Mouse (Mus musculus): ENCODE measurements around the gene Hoxd9. TPM values are rescaled to one million over a fixed set of nuclear protein-coding genes. Genes with fewer than 3 reads are reported as not detected.
A peak's percentile ranks its signal among the peaks of the same experiment; 100 is the strongest.

Gene Hoxd9
- polyA plus RNA-seq, 1 experiment from 2014 or later, result 42.7 TPM

DNA sequence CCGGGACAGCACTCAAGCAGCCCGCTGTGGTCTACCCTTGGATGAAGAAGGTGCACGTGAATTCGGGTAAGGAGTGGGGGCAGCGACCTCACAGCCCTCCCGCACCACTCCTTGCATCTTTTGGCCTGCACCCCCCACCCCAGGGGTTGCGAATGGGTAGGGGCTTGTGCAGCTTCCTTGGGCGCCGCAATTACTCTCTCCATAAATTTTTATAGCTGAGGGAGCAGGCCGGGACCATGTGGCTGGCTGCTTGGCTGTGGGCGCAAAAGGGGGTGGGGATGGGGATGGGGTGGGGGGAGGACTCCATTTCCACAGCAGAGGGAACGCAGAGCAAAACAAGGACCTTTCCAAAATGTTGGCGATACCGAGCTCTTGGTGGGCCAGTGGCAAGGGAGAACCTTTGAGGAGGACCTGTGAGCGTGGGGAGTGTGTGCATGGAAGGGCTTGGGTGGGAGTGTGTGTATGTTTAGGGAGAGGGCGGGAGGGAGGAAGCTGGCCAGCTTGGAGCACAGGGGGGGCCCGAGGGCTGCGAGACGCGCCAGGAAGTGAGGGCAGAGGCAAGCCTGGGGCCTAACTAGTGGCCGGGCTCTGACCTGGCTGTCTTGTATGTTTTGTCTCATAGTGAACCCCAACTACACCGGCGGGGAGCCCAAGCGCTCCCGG is 30.2 kb downstream of the Hoxd9 start:
- Histone ChIP-seq H3K4me2 (peak overlapping the region; percentile 74), H3K9me3 (no peaks in the 10 kb centered on the region), H3K9ac (peak overlapping the region; percentile 80), H3K36me3 (peaks cover 63% of the 10 kb centered on the region), H3K27ac (replicated peaks) (peak overlapping the region; percentile 93), H3K27me3 (no peaks in the 10 kb centered on the region), H3K4me3 (peak overlapping the region; percentile 46), H3K4me1 (replicated peaks) (peaks cover 98% of the 10 kb centered on the region)
- ATAC-seq (ENCODE audit: low read depth), result peak; percentile 62
- 2% methylated on average over 24 of the region's 25 CpGs for WGBS

DNA sequence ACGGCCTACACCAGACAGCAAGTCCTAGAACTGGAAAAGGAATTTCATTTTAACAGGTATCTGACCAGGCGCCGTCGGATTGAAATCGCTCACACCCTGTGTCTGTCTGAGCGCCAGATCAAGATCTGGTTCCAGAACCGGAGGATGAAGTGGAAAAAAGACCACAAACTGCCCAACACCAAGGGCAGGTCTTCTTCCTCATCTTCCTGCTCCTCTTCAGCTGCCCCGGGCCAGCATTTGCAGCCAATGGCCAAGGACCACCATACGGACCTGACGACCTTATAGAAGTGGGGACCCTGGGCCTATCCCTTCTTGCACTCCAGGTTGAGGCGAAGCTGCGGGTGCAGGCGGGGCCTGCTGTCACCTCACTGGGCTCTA is 30.8 kb downstream of the Hoxd9 start:
- Histone ChIP-seq H3K4me2 (peak overlapping the region; percentile 74), H3K36me3 (peaks cover 58% of the 10 kb centered on the region), H3K9me3 (no peaks in the 10 kb centered on the region), H3K27me3 (no peaks in the 10 kb centered on the region), H3K4me1 (replicated peaks) (peaks cover 98% of the 10 kb centered on the region), H3K4me3 (peak overlapping the region; percentile 46), H3K9ac (peak overlapping the region; percentile 80), H3K27ac (replicated peaks) (peak overlapping the region; percentile 93)
- ATAC-seq (ENCODE audit: low read depth), result no peak
- WGBS, result 15% methylated on average over 13 of the region's 13 CpGs

- 8% methylated on average over 8 of the region's 8 CpGs for WGBS
- no peak for ATAC-seq (ENCODE audit: low read depth)
- H3K4me2 ChIP-seq, result peak overlapping the region; percentile 68
- peaks cover 98% of the 10 kb centered on the region for H3K4me1 ChIP-seq (replicated peaks)
- H3K36me3 ChIP-seq, result peaks cover 54% of the 10 kb centered on the region
- H3K27me3 ChIP-seq, result no peaks in the 10 kb centered on the region
- no peaks in the 10 kb centered on the region for H3K9me3 ChIP-seq
- peak overlapping the region; percentile 86 for H3K9ac ChIP-seq
- peak overlapping the region; percentile 99 for H3K27ac ChIP-seq (replicated peaks)
- H3K4me3 ChIP-seq, result peak overlapping the region; percentile 38
These were observed 32.8 kb downstream of the Hoxd9 start for GRCm38 (mm10) chr2:74730331-74730730.

- no peak for ATAC-seq (ENCODE audit: low read depth)
- no peaks in the 10 kb centered on the region for H3K27me3 ChIP-seq
- peak overlapping the region; percentile 38 for H3K4me3 ChIP-seq
- H3K27ac ChIP-seq (replicated peaks), result peak overlapping the region; percentile 99
- H3K9ac ChIP-seq, result peak overlapping the region; percentile 86
- peak overlapping the region; percentile 68 for H3K4me2 ChIP-seq
- no peaks in the 10 kb centered on the region for H3K9me3 ChIP-seq
- peaks cover 98% of the 10 kb centered on the region for H3K4me1 ChIP-seq (replicated peaks)
- H3K36me3 ChIP-seq, result peaks cover 55% of the 10 kb centered on the region
These were observed 33.5 kb downstream of the Hoxd9 start for GRCm38 (mm10) chr2:74731055-74731454.

DNA sequence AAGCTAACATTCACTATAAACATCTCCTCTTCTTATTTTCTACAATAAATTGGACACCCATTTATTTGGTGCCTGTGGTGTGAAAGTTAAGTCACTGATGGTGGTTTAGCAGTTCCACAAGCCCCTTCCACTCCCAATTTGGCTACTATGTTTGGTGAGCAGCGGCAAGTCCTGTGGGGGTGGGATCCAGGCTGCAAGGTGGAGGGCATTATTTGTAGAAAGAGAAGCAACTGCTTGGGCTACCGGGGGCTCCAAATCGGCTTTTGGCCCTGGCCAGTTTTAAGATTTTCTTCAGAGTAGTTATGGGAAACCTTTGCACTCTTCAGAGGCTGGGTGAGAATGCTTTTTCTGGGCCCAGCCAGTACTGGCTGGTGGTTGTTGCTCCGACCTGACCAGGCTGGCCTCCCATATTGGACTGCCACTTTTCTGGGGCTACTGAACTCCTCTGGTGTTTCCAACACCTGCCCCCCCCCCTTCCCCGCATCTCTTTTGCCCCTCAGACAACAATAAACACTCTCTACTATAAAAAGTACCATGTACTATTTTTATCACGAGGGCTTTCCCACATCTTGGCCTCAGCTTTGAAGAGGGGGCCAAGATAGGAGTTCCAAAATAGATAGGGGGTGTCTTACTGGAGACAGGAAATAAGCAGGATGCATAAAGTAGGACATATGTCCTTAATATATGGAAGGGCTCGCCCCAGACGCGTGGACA is 34.4 kb downstream of the Hoxd9 start:
- 6% methylated on average over 9 of the region's 9 CpGs for WGBS
- H3K9ac ChIP-seq, result peak overlapping the region; percentile 86
- H3K4me3 ChIP-seq, result peak overlapping the region; percentile 38
- peaks cover 98% of the 10 kb centered on the region for H3K4me1 ChIP-seq (replicated peaks)
- H3K36me3 ChIP-seq, result peaks cover 47% of the 10 kb centered on the region
- peak overlapping the region; percentile 68 for H3K4me2 ChIP-seq
- no peaks in the 10 kb centered on the region for H3K27me3 ChIP-seq
- H3K9me3 ChIP-seq, result no peaks in the 10 kb centered on the region
- H3K27ac ChIP-seq (replicated peaks), result peak overlapping the region; percentile 99
- no peak for ATAC-seq (ENCODE audit: low read depth)

GRCm38 (mm10) chr2:74732513-74733316 is 35.2 kb downstream of the Hoxd9 start:
- peaks cover 40% of the 10 kb centered on the region for H3K36me3 ChIP-seq
- under 1% methylated on average over 52 of the region's 52 CpGs for WGBS
- no peak for ATAC-seq (ENCODE audit: low read depth)
- peak overlapping the region; percentile 38 for H3K4me3 ChIP-seq
- no peaks in the 10 kb centered on the region for H3K9me3 ChIP-seq
- peaks cover 98% of the 10 kb centered on the region for H3K4me1 ChIP-seq (replicated peaks)
- H3K9ac ChIP-seq, result peak overlapping the region; percentile 86
- peak overlapping the region; percentile 99 for H3K27ac ChIP-seq (replicated peaks)
- H3K4me2 ChIP-seq, result peak overlapping the region; percentile 68
- H3K27me3 ChIP-seq, result no peaks in the 10 kb centered on the region

DNA sequence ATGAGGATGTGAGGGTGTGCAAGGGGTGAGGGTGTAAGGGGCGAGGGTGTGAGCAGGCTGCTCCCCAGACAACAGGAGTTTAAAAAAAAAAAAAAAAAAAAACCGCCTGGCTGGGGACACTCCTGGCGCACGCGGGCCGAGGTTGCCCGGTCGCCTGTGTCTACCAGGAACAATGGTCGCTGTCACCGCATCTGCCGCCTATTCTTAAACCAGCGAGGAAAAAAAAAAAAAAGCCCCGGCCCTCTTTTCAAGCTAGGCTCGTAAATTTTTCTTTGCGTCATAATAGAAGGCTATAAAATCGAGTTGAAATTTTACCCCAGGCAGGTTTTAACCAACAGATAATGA is 35.8 kb downstream of the Hoxd9 start:
- Histone ChIP-seq H3K9ac (peak overlapping the region; percentile 86), H3K27me3 (no peaks in the 10 kb centered on the region), H3K36me3 (peaks cover 34% of the 10 kb centered on the region), H3K9me3 (no peaks in the 10 kb centered on the region), H3K4me3 (peak overlapping the region; percentile 38), H3K4me1 (replicated peaks) (peaks cover 98% of the 10 kb centered on the region), H3K27ac (replicated peaks) (peak overlapping the region; percentile 99), H3K4me2 (peak overlapping the region; percentile 68)
- 1% methylated on average over 16 of the region's 16 CpGs for WGBS
- 0 out of 2 replicates have a peak, but pooled peaks have one; percentile 9 for ATAC-seq (ENCODE audit: low read depth)

DNA sequence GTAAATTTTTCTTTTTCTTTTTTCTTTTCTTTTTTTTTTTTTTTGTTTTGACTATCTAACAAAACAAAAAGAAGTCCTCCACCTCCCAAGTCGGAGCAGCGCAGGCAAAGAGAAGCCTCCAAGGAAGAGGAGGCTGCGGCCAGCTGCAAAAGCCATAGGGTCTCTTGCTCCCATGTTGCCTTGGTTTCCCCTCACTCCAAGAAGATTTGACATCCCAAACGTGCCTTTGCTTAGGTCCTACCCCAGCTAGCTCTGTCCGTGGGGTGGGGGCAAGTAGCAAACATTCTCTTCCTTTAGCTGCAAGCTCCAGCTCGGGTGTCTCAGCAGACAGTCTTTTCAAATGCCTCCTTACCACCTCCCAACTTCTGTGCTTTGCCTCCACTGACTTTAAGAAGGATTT is 36.2 kb downstream of the Hoxd9 start:
- 3% methylated on average over 6 of the region's 6 CpGs for WGBS
- Histone ChIP-seq H3K4me2 (peak overlapping the region; percentile 68), H3K9ac (peak overlapping the region; percentile 86), H3K27ac (replicated peaks) (peak overlapping the region; percentile 99), H3K4me1 (replicated peaks) (peaks cover 98% of the 10 kb centered on the region), H3K9me3 (no peaks in the 10 kb centered on the region), H3K36me3 (peaks cover 29% of the 10 kb centered on the region), H3K4me3 (peak overlapping the region; percentile 38), H3K27me3 (no peaks in the 10 kb centered on the region)
- ATAC-seq (ENCODE audit: low read depth), result no peak

- Histone ChIP-seq H3K27ac (replicated peaks) (peak overlapping the region; percentile 99), H3K9ac (peak overlapping the region; percentile 86), H3K9me3 (no peaks in the 10 kb centered on the region)
These were observed 36.9 kb downstream of the Hoxd9 start for GRCm38 (mm10) chr2:74734451-74734850.

DNA sequence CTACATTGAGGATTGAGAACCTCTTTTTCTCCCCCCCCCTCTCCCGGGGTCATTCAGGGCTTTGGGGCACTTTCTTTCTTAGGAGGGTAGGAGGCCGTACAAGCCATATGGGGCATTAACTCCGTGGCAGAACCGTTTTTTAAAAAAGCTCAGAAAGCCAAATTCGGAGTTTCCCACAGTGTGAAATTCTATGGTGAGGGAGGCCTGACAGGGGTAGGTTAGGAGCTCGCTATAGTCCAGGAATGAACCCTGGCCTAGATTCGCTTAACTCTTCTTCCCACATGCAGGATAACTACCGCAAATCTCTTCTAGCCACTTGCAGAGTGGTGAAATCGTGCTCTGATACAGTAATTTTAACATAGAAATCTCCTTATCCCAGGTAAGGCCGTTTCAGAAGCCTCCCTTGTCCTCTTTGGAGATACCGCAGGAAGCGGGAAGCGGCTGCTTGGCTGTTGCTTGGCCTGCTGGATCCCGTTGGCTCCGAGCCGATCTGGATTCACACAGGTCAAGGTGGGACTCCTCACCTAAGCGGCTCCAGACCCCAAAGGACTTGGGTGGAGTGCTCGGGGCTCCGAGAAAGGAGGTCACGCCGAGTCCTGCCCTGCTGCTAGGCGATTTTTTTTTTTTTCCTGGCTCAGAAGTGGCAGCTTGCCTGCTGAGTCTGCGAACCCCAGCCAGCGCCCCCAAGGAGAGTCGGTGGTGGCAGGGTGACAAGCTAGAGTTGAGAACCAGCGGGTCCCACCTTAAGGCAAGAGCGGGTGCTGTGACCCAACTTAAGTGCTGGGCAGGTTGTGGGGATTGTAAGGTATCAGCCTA is 37.7 kb downstream of the Hoxd9 start:
- peak overlapping the region; percentile 99 for H3K27ac ChIP-seq (replicated peaks)
- peaks cover 20% of the 10 kb centered on the region for H3K36me3 ChIP-seq
- H3K27me3 ChIP-seq, result no peaks in the 10 kb centered on the region
- peak overlapping the region; percentile 86 for H3K9ac ChIP-seq
- no peaks in the 10 kb centered on the region for H3K9me3 ChIP-seq
- 4% methylated on average over 27 of the region's 27 CpGs for WGBS
- ATAC-seq (ENCODE audit: low read depth), result no peak
- H3K4me1 ChIP-seq (replicated peaks), result peaks cover 100% of the 10 kb centered on the region
- peak overlapping the region; percentile 38 for H3K4me3 ChIP-seq
- peak overlapping the region; percentile 68 for H3K4me2 ChIP-seq

More at GRCm38 (mm10) chr2:74734451-74734850, 36.9 kb downstream of the Hoxd9 start:
- Histone ChIP-seq H3K36me3 (peaks cover 24% of the 10 kb centered on the region), H3K4me1 (replicated peaks) (peaks cover 98% of the 10 kb centered on the region), H3K27me3 (no peaks in the 10 kb centered on the region), H3K4me2 (peak overlapping the region; percentile 68), H3K4me3 (peak overlapping the region; percentile 38)
- ATAC-seq (ENCODE audit: low read depth), result peak; percentile 73
- WGBS, result 2% methylated on average over 13 of the region's 13 CpGs

GRCm38 (mm10) chr2:74735851-74736687 is 38.5 kb downstream of the Hoxd9 start:
- H3K27ac ChIP-seq (replicated peaks), result peak overlapping the region; percentile 99
- no peaks in the 10 kb centered on the region for H3K27me3 ChIP-seq
- H3K9ac ChIP-seq, result peak overlapping the region; percentile 86
- H3K4me3 ChIP-seq, result peak overlapping the region; percentile 38
- H3K36me3 ChIP-seq, result peaks cover 11% of the 10 kb centered on the region
- H3K9me3 ChIP-seq, result no peaks in the 10 kb centered on the region
- H3K4me2 ChIP-seq, result peak overlapping the region; percentile 68
- peaks cover 100% of the 10 kb centered on the region for H3K4me1 ChIP-seq (replicated peaks)
- no peak for ATAC-seq (ENCODE audit: low read depth)
- whole genome bisulfite sequencing, result under 1% methylated on average over 42 of the region's 42 CpGs

Data from neural tube, embryonic 13.5 days (tissue).